Mouse (Mus musculus): ENCODE results near the gene Vgll4.

- no peak for TF ChIP-seq CTCF (IDR thresholded peaks at IDR 0.05; ENCODE audit: low read depth)
- TF ChIP-seq EP300 (IDR thresholded peaks at IDR 0.05; ENCODE audit: low read depth) = no peak
Measured at GRCm38 (mm10) chr6:114891771-114892170, 78.0 kb downstream of the Vgll4 start.
